Mouse (Mus musculus) kidney, embryonic 16.5 days (tissue): ENCODE data around the gene Ovol2. TPM values are rescaled to one million over a fixed set of nuclear protein-coding genes. Genes with fewer than 3 reads are reported as not detected.

Experiments
- ATAC-seq: fragments of 200-750 bp; cut with Nextera tagmentation; 2 replicates; pipeline ENCODE4 v1.8.0; 2017; ENCODE audit warnings: moderate TSS enrichment; ENCODE audit not compliant: low FRiP score, low TSS enrichment
- H3K27ac ChIP-seq: fragments of 300-500 bp; sonication (generic); 2 replicates; pipeline ENCODE4 v1.5.1; 2014; ENCODE audit warnings: low read length
- H3K27me3 ChIP-seq: fragments of 300-500 bp; sonication (generic); 2 replicates; pipeline ENCODE4 v1.6.1; 2014; ENCODE audit warnings: low read length, control low read depth, mixed read lengths; ENCODE audit not compliant: insufficient read depth
- H3K36me3 ChIP-seq: fragments of 300-500 bp; sonication (generic); 2 replicates; pipeline ENCODE4 v1.6.1; 2014; ENCODE audit warnings: low read length, control low read depth, mixed read lengths; ENCODE audit not compliant: insufficient read depth
- H3K4me1 ChIP-seq: fragments of 300-500 bp; sonication (generic); 2 replicates; pipeline ENCODE4 v1.6.1; 2014; ENCODE audit warnings: low read length, control low read depth, mixed read lengths; ENCODE audit not compliant: insufficient read depth
- H3K4me2 ChIP-seq: fragments of 300-500 bp; sonication (generic); replicated peaks from 2 replicates; pipeline ENCODE4 v1.6.1; 2014; ENCODE audit warnings: low read depth, low read length
- H3K4me3 ChIP-seq: fragments of 300-500 bp; sonication (generic); 2 replicates; pipeline ENCODE4 v1.5.1; 2014; ENCODE audit warnings: mild to moderate bottlenecking, low read length
- H3K9ac ChIP-seq: fragments of 300-500 bp; sonication (generic); replicated peaks from 2 replicates; pipeline ENCODE4 v1.6.1; 2014; ENCODE audit warnings: low read length
- H3K9me3 ChIP-seq: fragments of 300-500 bp; sonication (generic); 2 replicates; pipeline ENCODE4 v1.6.1; 2016; ENCODE audit warnings: low read length, control low read depth
- WGBS: fragments of 180-500 bp; shearing (Covaris S2); extraction: QIAGEN DNeasy Blood & Tissue Kit; methylation state at CpG from one replicate; pipeline ENCODE4 v1.1.7; 2014; 5-methylcytosine and 5-hydroxymethylcytosine counted together
- polyA plus RNA-seq: library from polyadenylated mRNA; unstranded; fragments of >200 nt; fragmentation: Nextera tagmentation; extraction: Ambion mirVana; gene quantifications from 2 replicates; pipeline ENCODE4 v1.2.1, GENCODE M21; 2015

Gene Ovol2
- polyA plus RNA-seq, 1 experiment from 2014 or later, result 1.2 TPM

GRCm38 (mm10) chr2:144264398-144265119, 67.4 kb downstream of the Ovol2 start:
- H3K4me2 ChIP-seq, result no peak overlapping the region
- peaks cover 20% of the 10 kb centered on the region for H3K36me3 ChIP-seq
- ATAC-seq, result 0 out of 2 replicates have a peak, but pooled peaks have one; percentile 20

GRCm38 (mm10) chr2:144262837-144263236, 69.1 kb downstream of the Ovol2 start:
- H3K4me3 ChIP-seq, result no peak overlapping the region
- H3K9me3 ChIP-seq, result no peaks in the 10 kb centered on the region
- H3K27me3 ChIP-seq, result no peaks in the 10 kb centered on the region
- H3K4me2 ChIP-seq, result no peak overlapping the region
- H3K9ac ChIP-seq, result no peak overlapping the region
- peaks cover 40% of the 10 kb centered on the region for H3K4me1 ChIP-seq
- 82% methylated on average over 2 of the region's 2 CpGs for WGBS
- H3K36me3 ChIP-seq, result peaks cover 37% of the 10 kb centered on the region
- H3K27ac ChIP-seq, result no peak overlapping the region
- ATAC-seq, result no peak

More at GRCm38 (mm10) chr2:144264398-144265119, 67.4 kb downstream of the Ovol2 start:
- H3K4me3 ChIP-seq, result no peak overlapping the region
- peak overlapping the region; percentile 48 for H3K27ac ChIP-seq
- peaks cover 55% of the 10 kb centered on the region for H3K4me1 ChIP-seq
- H3K27me3 ChIP-seq, result no peaks in the 10 kb centered on the region
- H3K9ac ChIP-seq, result no peak overlapping the region
- 53% methylated on average over 5 of the region's 5 CpGs for WGBS
- no peaks in the 10 kb centered on the region for H3K9me3 ChIP-seq

Other genes with a start within 250 kb of the Ovol2 start
- 28.7 and 29.8 TPM in 2 replicates for gene Mgme1, start 61.5 kb downstream of the Ovol2 start, polyA plus RNA-seq
- gene Snx5, start 61.2 kb downstream of the Ovol2 start, polyA plus RNA-seq, result 118 and 122 TPM in 2 replicates
- gene Kat14, start 36.8 kb upstream of the Ovol2 start, polyA plus RNA-seq, result 52.5 and 57.0 TPM in 2 replicates
- 0.56 TPM in 1 of 2 replicates, not detected in the other for gene Pet117, start 36.9 kb upstream of the Ovol2 start, polyA plus RNA-seq
- gene Dzank1, start 195.3 kb upstream of the Ovol2 start, polyA plus RNA-seq, result 1.2 and 1.4 TPM in 2 replicates
- gene Polr3f, start 195.6 kb upstream of the Ovol2 start, polyA plus RNA-seq, result 27.0 and 31.6 TPM in 2 replicates
- gene Rbbp9, start 218.7 kb upstream of the Ovol2 start, polyA plus RNA-seq, result 95.7 and 99.2 TPM in 2 replicates
- gene Sec23b, start 224.1 kb upstream of the Ovol2 start, polyA plus RNA-seq, result 117 and 123 TPM in 2 replicates